ENCODE assay signal across 18 mouse cellular contexts in genomic region chr9:105705011-105705410, GRCm38 (mm10).
DNase-seq lines count a peak whose midpoint lies in the region; ATAC-seq and TF ChIP-seq lines count a peak whose summit lies in the region.
"Had no signal": no experiment of that assay in that cellular context is flagged by ENCODE, and none has a peak within 500 bp of the region (broad histone marks: within the 10 kb centered on the region; RNA-seq: fewer than 3 reads in every experiment).

No protein-coding gene starts in this region.

- 75% methylated on average over 1 of the region's 1 CpGs for WGBS in embryonic facial prominence, embryonic 15.5 days
- WGBS in embryonic facial prominence, embryonic 10.5 days: 93% methylated on average over 1 of the region's 1 CpGs
- WGBS in midbrain, embryonic 13.5 days: 94% methylated on average over 1 of the region's 1 CpGs

- TF ChIP-seq CTCF in layer of hippocampus, adult 2 months (conservative IDR thresholded peaks at IDR 0.05): no peak

- peak overlapping the region; percentile 31 for H3K27ac ChIP-seq in embryonic facial prominence, embryonic 15.5 days (replicated peaks)
- no peak overlapping the region for H3K27ac ChIP-seq in embryonic facial prominence, embryonic 10.5 days (replicated peaks)
- H3K27ac ChIP-seq in layer of hippocampus, adult 2 months: peak overlapping the region; percentile 59; the same call in 1 of the 2 replicates
- no peak overlapping the region for H3K27ac ChIP-seq in midbrain, embryonic 13.5 days
- H3K27ac ChIP-seq: embryonic facial prominence, embryonic 13.5 days; forebrain, embryonic 13.5 days; forebrain, embryonic 15.5 days had no signal

- no peak overlapping the region for H3K9ac ChIP-seq in embryonic facial prominence, embryonic 15.5 days
- H3K9ac ChIP-seq in midbrain, embryonic 13.5 days (replicated peaks): no peak overlapping the region
- H3K9ac ChIP-seq: embryonic facial prominence, embryonic 13.5 days; forebrain, embryonic 13.5 days; forebrain, embryonic 15.5 days; forebrain, postnatal 0 days had no signal

- DNase-seq in embryonic facial prominence, embryonic 10.5 days (ENCODE audit: low spot score): no peak
- no peak for DNase-seq in layer of hippocampus, adult 2 months (ENCODE audit: low spot score in 2 of 2)
- DNase-seq in layer of hippocampus, adult 11-12 months (ENCODE audit: low spot score): no peak
- DNase-seq in Muller cell, postnatal 12 days (ENCODE audit: inconsistent ontology term): peak; percentile 3
- DNase-seq: adrenal gland, adult 2 months; adrenal gland, postnatal 10 days; adrenal gland, postnatal 25 days; B cell, adult 2 months; cerebellum, adult 11-12 months; cerebellum, adult 9-10 months; forebrain, postnatal 0 days had no signal

- no peak overlapping the region for H3K4me3 ChIP-seq in embryonic facial prominence, embryonic 15.5 days (replicated peaks)
- no peak overlapping the region for H3K4me3 ChIP-seq in embryonic facial prominence, embryonic 10.5 days
- H3K4me3 ChIP-seq in layer of hippocampus, adult 2 months: no peak overlapping the region
- H3K4me3 ChIP-seq in midbrain, embryonic 13.5 days (replicated peaks): no peak overlapping the region
- H3K4me3 ChIP-seq: embryonic facial prominence, embryonic 13.5 days; forebrain, embryonic 13.5 days; forebrain, embryonic 15.5 days had no signal

- no peaks in the 10 kb centered on the region for H3K9me3 ChIP-seq in embryonic facial prominence, embryonic 15.5 days (replicated peaks)
- H3K9me3 ChIP-seq in embryonic facial prominence, embryonic 10.5 days: no peaks in the 10 kb centered on the region
- H3K9me3 ChIP-seq in midbrain, embryonic 13.5 days: 0 out of 2 replicates have a peak, but pooled peaks cover 3% of the 10 kb centered on the region
- H3K9me3 ChIP-seq: embryonic facial prominence, embryonic 13.5 days; forebrain, embryonic 13.5 days; forebrain, embryonic 15.5 days had no signal

- no peak overlapping the region for H3K4me2 ChIP-seq in embryonic facial prominence, embryonic 15.5 days (replicated peaks)
- H3K4me2 ChIP-seq in midbrain, embryonic 13.5 days (replicated peaks): no peak overlapping the region
- H3K4me2 ChIP-seq: embryonic facial prominence, embryonic 13.5 days; forebrain, embryonic 13.5 days; forebrain, embryonic 15.5 days had no signal

- no peaks in the 10 kb centered on the region for H3K36me3 ChIP-seq in embryonic facial prominence, embryonic 15.5 days
- H3K36me3 ChIP-seq in embryonic facial prominence, embryonic 10.5 days (replicated peaks): no peaks in the 10 kb centered on the region
- no peaks in the 10 kb centered on the region for H3K36me3 ChIP-seq in midbrain, embryonic 13.5 days
- H3K36me3 ChIP-seq: embryonic facial prominence, embryonic 13.5 days; forebrain, embryonic 15.5 days; G1E had no signal

- H3K27me3 ChIP-seq in embryonic facial prominence, embryonic 15.5 days: no peaks in the 10 kb centered on the region
- H3K27me3 ChIP-seq in embryonic facial prominence, embryonic 10.5 days (replicated peaks; ENCODE audit: low read depth, poor library complexity, severe bottlenecking): no peaks in the 10 kb centered on the region
- H3K27me3 ChIP-seq in midbrain, embryonic 13.5 days: no peaks in the 10 kb centered on the region
- H3K27me3 ChIP-seq: embryonic facial prominence, embryonic 13.5 days; forebrain, embryonic 13.5 days; forebrain, embryonic 15.5 days had no signal

- ATAC-seq in embryonic facial prominence, embryonic 15.5 days (ENCODE audit: insufficient number of reproducible peaks, low FRiP score, low TSS enrichment, low read depth): no peak
- no peak for ATAC-seq in midbrain, embryonic 13.5 days
- ATAC-seq: CD4-positive, CD25-positive, alpha-beta regulatory T cell, adult 4 months; forebrain, embryonic 13.5 days; forebrain, embryonic 15.5 days; forebrain, postnatal 0 days had no signal

- peaks cover 12% of the 10 kb centered on the region; the same call in 1 of the 2 replicates for H3K4me1 ChIP-seq in embryonic facial prominence, embryonic 15.5 days
- peaks cover 6% of the 10 kb centered on the region; the same call in 1 of the 2 replicates for H3K4me1 ChIP-seq in embryonic facial prominence, embryonic 10.5 days
- H3K4me1 ChIP-seq in midbrain, embryonic 13.5 days (replicated peaks): no peaks in the 10 kb centered on the region
- H3K4me1 ChIP-seq: forebrain, embryonic 13.5 days had no signal

Comparison
In these comparisons a context has a peak if more than half of its experiments do, and no peak if none do; other contexts are left out.
1. H3K27ac ChIP-seq: peak in embryonic facial prominence, embryonic 15.5 days (single experiment) and layer of hippocampus, adult 2 months (single experiment); none in embryonic facial prominence, embryonic 10.5 days (single experiment) and midbrain, embryonic 13.5 days (single experiment).